Mouse (Mus musculus) midbrain, postnatal 0 days (tissue): ENCODE results near the gene Elp5. TPM values are rescaled to one million over a fixed set of nuclear protein-coding genes. Genes with fewer than 3 reads are reported as not detected.
A peak's percentile ranks its signal among the peaks of the same experiment; 100 is the strongest.

Experiments
- ATAC-seq: fragments of 200-750 bp; cut with Nextera tagmentation; 2 replicates; pipeline ENCODE4 v1.8.0; 2017; ENCODE audit warnings: moderate number of reproducible peaks, mild to moderate bottlenecking, moderate TSS enrichment, moderate library complexity; ENCODE audit not compliant: low FRiP score
- DNase-seq: peaks from one replicate; pipeline ENCODE4 v3.0.0-alpha.2; 2015; ENCODE audit warnings: low spot score
- H3K27ac ChIP-seq: fragments of 300-500 bp; sonication (generic); 2 replicates; pipeline ENCODE4 v1.5.1; 2014; ENCODE audit warnings: low read depth, mild to moderate bottlenecking, low read length, mixed read lengths
- H3K27me3 ChIP-seq: fragments of 300-500 bp; sonication (generic); 2 replicates; pipeline ENCODE4 v1.6.1; 2014; ENCODE audit warnings: low read length, control low read depth, mixed read lengths; ENCODE audit not compliant: insufficient read depth
- H3K36me3 ChIP-seq: fragments of 300-500 bp; sonication (generic); 2 replicates; pipeline ENCODE4 v1.6.1; 2014; ENCODE audit warnings: low read length, control low read depth, mixed read lengths; ENCODE audit not compliant: insufficient read depth
- H3K4me1 ChIP-seq: fragments of 300-500 bp; sonication (generic); 2 replicates; pipeline ENCODE4 v1.6.1; 2014; ENCODE audit warnings: mild to moderate bottlenecking, control low read depth, antibody characterized with exemption, low read length, mixed read lengths; ENCODE audit not compliant: insufficient read depth
- H3K4me2 ChIP-seq: fragments of 300-500 bp; sonication (generic); 2 replicates; pipeline ENCODE4 v1.6.1; 2014; ENCODE audit warnings: low read depth, mild to moderate bottlenecking, low read length, mixed read lengths; ENCODE audit not compliant: poor library complexity, severe bottlenecking
- H3K4me3 ChIP-seq: fragments of 300-500 bp; sonication (generic); 2 replicates; pipeline ENCODE4 v1.5.1; 2014; ENCODE audit warnings: low read depth, mild to moderate bottlenecking, low read length, moderate library complexity
- H3K9ac ChIP-seq: fragments of 300-500 bp; sonication (generic); replicated peaks from 2 replicates; pipeline ENCODE4 v1.6.1; 2014; ENCODE audit warnings: mild to moderate bottlenecking, low read length, moderate library complexity, mixed read lengths; ENCODE audit not compliant: poor library complexity, severe bottlenecking
- H3K9me3 ChIP-seq: fragments of 300-500 bp; sonication (generic); 2 replicates; pipeline ENCODE4 v1.6.1; 2016; ENCODE audit warnings: low read length, control low read depth
- CTCF ChIP-seq: IDR thresholded peaks from 2 replicates; pipeline ENCODE4 v1.5.1; 2016; ENCODE audit warnings: antibody characterized with exemption, mild to moderate bottlenecking
- WGBS: fragments of 180-500 bp; shearing (Covaris S2); extraction: QIAGEN DNeasy Blood & Tissue Kit; methylation state at CpG from one replicate; pipeline ENCODE4 v1.1.7; 2014; 5-methylcytosine and 5-hydroxymethylcytosine counted together
- polyA plus RNA-seq: library from polyadenylated mRNA; unstranded; fragments of >200 nt; fragmentation: Nextera tagmentation; extraction: Ambion mirVana; gene quantifications from 2 replicates; pipeline ENCODE4 v1.2.1, GENCODE M21; 2015
- total RNA-seq: library from RNA; depleted of rRNA; stranded (reverse); fragments of >200 nt; gene quantifications from 2 replicates; pipeline ENCODE4 v1.2.3, GENCODE M21; 2014

Elp5 gene
- total and polyA plus RNA-seq, 2 experiments from 2014 or later: 157 to 171 TPM

DNA sequence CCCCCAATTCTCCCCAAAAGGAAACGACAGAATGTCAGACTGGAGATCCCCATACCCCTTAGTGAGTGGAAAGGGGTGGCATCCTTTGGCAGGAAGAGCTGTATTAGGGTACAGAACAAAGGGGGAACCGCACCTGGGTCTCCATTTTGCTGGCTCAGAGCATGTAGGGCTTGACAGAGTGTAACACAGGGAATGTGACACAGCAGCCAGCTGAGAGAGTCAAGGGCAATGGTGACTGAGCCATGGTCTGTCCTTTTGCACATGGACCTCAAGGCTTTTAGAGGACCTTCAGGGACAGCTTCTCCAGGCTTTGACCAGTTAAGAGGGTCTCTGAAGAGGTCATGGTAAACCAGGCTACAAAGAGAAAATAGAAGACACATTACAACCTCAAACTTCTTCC lies 7.4 kb downstream of the Elp5 start:
- H3K9me3 ChIP-seq: no peaks in the 10 kb centered on the region
- no peaks in the 10 kb centered on the region for H3K27me3 ChIP-seq
- no peak overlapping the region for H3K9ac ChIP-seq
- no peak overlapping the region for H3K27ac ChIP-seq
- H3K4me2 ChIP-seq: no peak overlapping the region
- DNase-seq (no peak), ATAC-seq (no peak)
- peaks cover 4% of the 10 kb centered on the region; the same call in 1 of the 2 replicates for H3K4me1 ChIP-seq
- H3K36me3 ChIP-seq: peaks cover 28% of the 10 kb centered on the region
- no peak overlapping the region for H3K4me3 ChIP-seq
- WGBS: 93% methylated on average over 2 of the region's 2 CpGs
- no peak for TF ChIP-seq CTCF

DNA sequence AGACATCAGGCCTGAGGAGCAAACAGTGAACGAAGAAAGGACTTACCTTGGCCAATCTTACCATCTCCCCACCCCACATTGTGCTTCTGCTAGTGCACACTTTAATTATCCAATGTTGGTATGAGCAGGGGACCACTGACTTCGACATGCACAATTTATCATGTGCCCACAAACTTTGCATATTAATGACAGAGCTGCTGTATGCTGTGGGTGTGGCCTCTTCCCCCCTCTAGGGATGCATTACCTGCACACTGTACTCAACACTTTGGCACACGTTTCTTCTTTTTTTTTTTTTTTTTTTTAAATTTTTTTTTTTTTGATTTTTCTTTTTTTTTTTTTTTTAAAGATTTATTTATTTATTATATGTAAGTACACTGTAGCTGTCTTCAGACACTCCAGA lies 11.5 kb downstream of the Elp5 start:
- DNase-seq (no peak), ATAC-seq (no peak)
- Histone ChIP-seq H3K4me3 (no peak overlapping the region), H3K4me1 (no peaks in the 10 kb centered on the region), H3K27me3 (peaks cover 17% of the 10 kb centered on the region), H3K9ac (no peak overlapping the region), H3K9me3 (no peaks in the 10 kb centered on the region), H3K27ac (no peak overlapping the region), H3K4me2 (no peak overlapping the region), H3K36me3 (peaks cover 36% of the 10 kb centered on the region)
- no peak for TF ChIP-seq CTCF
- WGBS: 88% methylated on average over 3 of the region's 3 CpGs

DNA sequence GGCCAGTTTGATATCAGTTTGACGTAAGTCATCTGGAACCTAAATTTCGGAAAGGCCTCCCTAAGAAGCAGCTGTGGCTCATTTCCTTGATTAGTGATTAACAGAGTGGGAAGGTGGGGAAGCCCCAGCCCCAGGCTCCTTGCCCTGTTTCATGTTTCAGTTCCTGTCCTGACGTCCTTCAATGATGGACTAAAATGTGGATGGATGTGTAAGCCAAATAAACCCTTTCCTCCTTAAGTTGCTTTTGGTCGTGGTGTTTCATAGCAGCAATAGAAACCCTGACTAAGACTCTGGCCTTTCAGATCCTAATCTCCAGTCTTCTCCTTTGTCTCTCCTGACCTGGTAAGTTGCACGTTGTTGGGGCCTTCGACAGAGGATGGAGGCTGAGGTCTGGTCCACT lies 12.1 kb downstream of the Elp5 start:
- Histone ChIP-seq H3K4me1 (no peaks in the 10 kb centered on the region), H3K4me2 (no peak overlapping the region), H3K9ac (no peak overlapping the region), H3K4me3 (no peak overlapping the region), H3K9me3 (no peaks in the 10 kb centered on the region), H3K27ac (no peak overlapping the region), H3K36me3 (peaks cover 35% of the 10 kb centered on the region), H3K27me3 (peaks cover 21% of the 10 kb centered on the region)
- ATAC-seq: no peak
- TF ChIP-seq CTCF: no peak
- 89% methylated on average over 6 of the region's 6 CpGs for WGBS
- DNase-seq: no peak

DNA sequence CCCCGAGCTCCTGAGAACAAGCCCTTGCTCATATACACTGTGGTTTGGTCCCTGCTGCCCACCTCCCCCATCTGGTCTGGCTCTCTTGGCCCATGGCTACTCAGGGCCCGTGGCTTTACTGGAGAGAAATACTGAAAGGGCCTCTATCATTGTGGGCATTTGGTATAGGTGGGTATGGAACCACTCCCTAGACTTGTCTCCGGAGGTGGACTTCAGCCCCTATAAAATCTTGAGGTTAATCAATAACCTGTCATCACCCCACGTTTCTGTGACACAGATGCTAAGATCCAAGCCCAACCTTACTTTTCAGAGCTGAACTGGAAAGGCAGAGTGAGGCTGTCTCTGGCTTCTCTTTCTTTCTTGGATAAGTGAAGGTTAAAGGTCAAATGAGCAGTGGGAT lies 13.5 kb downstream of the Elp5 start:
- Histone ChIP-seq H3K27me3 (peaks cover 30% of the 10 kb centered on the region), H3K4me1 (no peaks in the 10 kb centered on the region), H3K36me3 (peaks cover 22% of the 10 kb centered on the region), H3K27ac (no peak overlapping the region), H3K9ac (no peak overlapping the region), H3K4me2 (no peak overlapping the region), H3K9me3 (no peaks in the 10 kb centered on the region), H3K4me3 (no peak overlapping the region)
- no peak for DNase-seq
- no peak for TF ChIP-seq CTCF
- WGBS: 91% methylated on average over 4 of the region's 4 CpGs
- no peak for ATAC-seq

DNA sequence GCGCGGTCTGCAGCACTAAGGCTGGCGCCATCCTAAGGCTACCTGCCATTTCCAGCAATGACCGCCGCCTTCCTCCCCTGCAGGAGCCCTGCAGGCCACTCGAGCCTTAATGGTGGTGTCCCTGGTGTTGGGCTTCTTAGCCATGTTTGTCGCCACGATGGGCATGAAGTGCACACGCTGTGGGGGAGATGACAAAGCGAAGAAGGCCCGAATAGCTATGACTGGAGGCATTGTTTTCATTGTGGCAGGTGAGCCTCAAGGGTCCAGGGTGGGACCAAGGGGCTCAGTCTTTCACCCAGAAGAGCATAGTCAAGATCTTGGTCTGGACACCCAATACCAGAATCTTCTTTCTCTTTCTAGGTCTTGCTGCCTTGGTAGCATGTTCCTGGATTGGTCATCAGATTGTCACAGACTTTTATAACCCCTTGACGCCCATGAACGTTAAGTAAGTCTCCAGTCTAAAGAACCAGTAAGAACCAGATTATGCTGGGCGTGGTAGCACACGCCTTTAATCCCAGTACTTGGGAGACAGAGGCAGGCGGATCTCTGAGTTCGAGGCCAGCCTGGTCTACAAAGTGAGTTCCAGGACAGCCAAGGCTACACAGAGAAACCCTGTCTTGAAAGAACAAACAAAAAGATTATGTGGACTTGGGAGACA lies 15.3 kb downstream of the Elp5 start:
- Histone ChIP-seq H3K9me3 (no peaks in the 10 kb centered on the region), H3K4me1 (no peaks in the 10 kb centered on the region), H3K27me3 (peaks cover 46% of the 10 kb centered on the region), H3K4me3 (peak overlapping the region; percentile 23; the same call in 1 of the 2 replicates), H3K9ac (0 out of 2 replicates have a peak overlapping the region, but pooled peaks have one; percentile 29), H3K36me3 (peaks cover 13% of the 10 kb centered on the region), H3K4me2 (peak overlapping the region; percentile 36), H3K27ac (no peak overlapping the region)
- TF ChIP-seq CTCF: no peak
- WGBS: 42% methylated on average over 17 of the region's 17 CpGs
- no peak for DNase-seq
- no peak for ATAC-seq

DNA sequence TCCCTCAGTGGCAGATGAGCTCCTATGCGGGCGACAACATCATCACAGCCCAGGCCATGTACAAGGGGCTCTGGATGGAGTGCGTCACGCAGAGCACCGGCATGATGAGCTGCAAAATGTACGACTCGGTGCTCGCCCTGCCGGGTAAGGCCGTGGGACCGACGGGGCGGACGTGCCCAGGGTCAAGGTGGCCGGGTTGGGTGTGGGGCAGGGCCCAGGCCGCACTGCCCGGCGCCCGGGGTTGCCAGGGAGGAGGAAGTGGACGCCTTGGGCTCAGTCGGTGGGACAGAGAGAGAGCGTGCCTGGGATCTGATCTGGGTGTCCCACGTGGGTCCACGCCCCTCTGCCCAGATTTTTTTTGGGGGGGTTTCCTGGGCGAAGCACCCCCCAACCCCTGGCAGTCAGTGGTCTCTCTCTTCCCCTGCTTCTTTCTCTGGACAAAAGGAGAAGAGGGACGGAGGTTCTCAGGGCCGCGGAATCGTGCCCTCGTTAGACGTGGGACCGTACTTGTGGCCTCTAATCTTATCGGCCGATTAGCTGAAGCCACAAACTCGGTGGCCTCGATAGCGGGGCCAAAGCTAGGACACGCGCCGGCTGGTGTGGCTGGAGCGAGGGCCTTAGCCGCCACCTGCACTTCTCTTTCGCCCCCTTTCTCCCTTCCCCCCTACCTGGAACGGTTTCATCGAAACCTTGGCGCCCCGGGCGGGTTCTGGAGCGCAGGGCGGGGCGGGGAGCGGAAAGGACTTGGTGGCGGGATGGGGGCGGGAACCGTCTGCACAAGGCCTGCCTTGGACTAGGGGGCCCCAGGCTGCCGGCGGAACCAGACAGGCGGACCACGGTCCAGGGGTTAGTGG lies 16.1 kb downstream of the Elp5 start:
- Histone ChIP-seq H3K9ac (peak overlapping the region; percentile 29; the same call in 1 of the 2 replicates), H3K36me3 (peaks cover 13% of the 10 kb centered on the region), H3K4me3 (peak overlapping the region; percentile 23; the same call in 1 of the 2 replicates), H3K4me2 (peak overlapping the region; percentile 36), H3K27ac (no peak overlapping the region), H3K4me1 (no peaks in the 10 kb centered on the region), H3K9me3 (no peaks in the 10 kb centered on the region), H3K27me3 (peaks cover 49% of the 10 kb centered on the region)
- DNase-seq (no peak), ATAC-seq (no peak)
- WGBS: 2% methylated on average over 58 of the region's 59 CpGs
- no peak for TF ChIP-seq CTCF
